Mouse (Mus musculus): Measurements from ENCODE around the gene Rerg. TPM values are rescaled to one million over a fixed set of nuclear protein-coding genes. Genes with fewer than 3 reads are reported as not detected.
A peak's percentile ranks its signal among the peaks of the same experiment; 100 is the strongest.

Rerg gene
- polyA plus RNA-seq, 1 experiment from 2014 or later: 0.88 TPM

DNA sequence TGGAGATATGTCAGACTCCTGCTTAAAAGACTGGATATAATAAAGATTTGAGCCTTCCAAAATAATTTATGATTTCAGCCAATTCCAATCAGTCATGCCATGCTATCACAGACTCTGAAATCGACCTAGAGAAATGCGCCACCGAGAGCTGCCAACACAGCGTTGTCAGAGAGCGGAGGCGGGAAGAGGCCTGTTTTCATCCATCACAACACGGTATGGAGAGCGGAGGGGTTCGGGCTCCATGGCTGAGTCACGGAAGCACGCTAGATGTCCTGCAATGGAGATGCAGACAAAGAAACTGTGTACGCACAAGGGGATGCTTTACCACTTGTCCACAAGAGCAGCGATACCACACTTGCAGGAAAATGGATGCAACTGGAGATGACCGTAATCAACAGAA is 105.5 kb downstream of the Rerg start:
- 92% methylated on average over 14 of the region's 14 CpGs for WGBS
- Histone ChIP-seq H3K27ac (ENCODE audit: low read depth, low read length) (no peak overlapping the region), H3K4me2 (ENCODE audit: low read depth) (no peak overlapping the region), H3K9me3 (ENCODE audit: control insufficient read depth, low read length) (no peaks in the 10 kb centered on the region), H3K36me3 (ENCODE audit: control insufficient read depth, insufficient read depth, low read length) (no peaks in the 10 kb centered on the region), H3K4me1 (ENCODE audit: control insufficient read depth, insufficient read depth, low read length) (no peaks in the 10 kb centered on the region), H3K9ac (ENCODE audit: low read length) (no peak overlapping the region), H3K4me3 (ENCODE audit: low read depth, low read length) (no peak overlapping the region), H3K27me3 (ENCODE audit: control insufficient read depth, insufficient read depth, low read length) (no peaks in the 10 kb centered on the region)
- ATAC-seq (ENCODE audit: insufficient read depth, low FRiP score, low TSS enrichment) (no peak), DNase-seq (ENCODE audit: low spot score) (no peak)

DNA sequence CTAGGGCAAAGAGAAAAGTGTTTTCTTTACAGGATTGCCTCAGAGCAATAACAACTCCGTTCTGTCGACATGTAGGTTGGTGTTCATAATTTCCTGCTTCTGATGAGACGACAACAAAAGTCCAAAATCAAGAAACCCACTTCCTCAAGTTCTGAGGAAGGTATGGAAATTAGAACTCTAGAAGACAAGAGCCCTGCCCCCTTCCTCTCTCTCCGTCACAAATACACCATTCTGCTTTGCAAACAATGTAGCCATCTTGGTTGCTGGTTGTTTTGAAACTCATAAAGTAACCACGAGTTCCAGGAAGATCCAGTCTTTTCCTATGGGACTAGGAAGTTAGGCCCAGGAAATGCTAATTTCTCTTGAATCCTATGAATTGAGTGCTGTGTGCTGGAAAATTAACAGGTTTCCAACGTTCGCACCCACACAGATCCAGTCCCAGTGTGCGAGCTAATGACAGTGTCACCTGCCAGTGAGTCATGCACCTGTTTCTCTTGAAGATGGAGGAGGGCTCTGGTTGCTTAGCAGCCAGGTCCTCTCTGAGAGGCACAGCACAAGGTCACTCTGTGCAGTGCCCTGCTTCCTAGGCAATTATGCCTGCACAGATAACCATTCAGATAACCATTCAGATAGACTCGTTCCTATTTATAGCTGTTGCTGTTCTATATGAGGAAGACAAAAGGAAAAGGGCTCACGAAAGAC is 106.9 kb downstream of the Rerg start:
- H3K9ac ChIP-seq (ENCODE audit: low read length): no peak overlapping the region
- no peak overlapping the region for H3K4me2 ChIP-seq (ENCODE audit: low read depth)
- no peak overlapping the region for H3K27ac ChIP-seq (ENCODE audit: low read depth, low read length)
- H3K27me3 ChIP-seq (ENCODE audit: control insufficient read depth, insufficient read depth, low read length): no peaks in the 10 kb centered on the region
- no peaks in the 10 kb centered on the region for H3K4me1 ChIP-seq (ENCODE audit: control insufficient read depth, insufficient read depth, low read length)
- peak; percentile 35; the same call in 1 of the 2 replicates for ATAC-seq (ENCODE audit: insufficient read depth, low FRiP score, low TSS enrichment)
- 81% methylated on average over 10 of the region's 10 CpGs for WGBS
- H3K4me3 ChIP-seq (ENCODE audit: low read depth, low read length): no peak overlapping the region
- DNase-seq (ENCODE audit: low spot score): no peak
- H3K9me3 ChIP-seq (ENCODE audit: control insufficient read depth, low read length): no peaks in the 10 kb centered on the region
- no peaks in the 10 kb centered on the region for H3K36me3 ChIP-seq (ENCODE audit: control insufficient read depth, insufficient read depth, low read length)

DNA sequence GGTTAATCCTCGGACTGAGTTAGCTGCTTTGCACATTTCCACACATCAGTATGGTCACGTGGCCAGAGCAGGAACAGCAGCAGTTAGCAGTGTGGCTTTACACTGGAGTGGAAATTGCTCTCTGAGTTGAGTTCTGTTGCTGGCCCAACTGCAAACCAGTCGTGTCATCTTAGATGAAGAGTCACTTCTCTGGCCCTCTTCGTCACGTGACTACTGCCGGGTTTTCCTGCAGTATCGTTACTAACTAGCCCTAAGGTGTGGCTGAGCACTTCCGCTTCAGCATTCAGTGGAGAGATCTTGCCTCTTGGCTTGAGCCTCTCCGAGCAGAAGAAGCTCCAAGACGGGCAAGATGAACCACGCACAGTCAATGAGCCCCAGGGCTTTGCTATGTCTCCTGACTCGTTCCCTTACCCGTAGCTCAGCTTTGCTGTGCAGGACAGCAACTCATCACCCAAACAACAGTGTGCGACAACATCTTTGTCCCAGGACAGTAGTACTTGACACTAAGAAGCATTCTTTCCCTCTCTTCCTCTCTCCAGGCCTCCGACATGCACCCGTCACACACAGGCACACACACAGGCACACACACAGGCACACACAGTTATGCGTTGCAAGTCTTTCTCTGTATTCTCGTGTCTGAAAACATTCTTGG is 108.3 kb downstream of the Rerg start:
- Histone ChIP-seq H3K9me3 (ENCODE audit: control insufficient read depth, low read length) (no peaks in the 10 kb centered on the region), H3K36me3 (ENCODE audit: control insufficient read depth, insufficient read depth, low read length) (no peaks in the 10 kb centered on the region), H3K27ac (ENCODE audit: low read depth, low read length) (no peak overlapping the region), H3K4me3 (ENCODE audit: low read depth, low read length) (no peak overlapping the region), H3K9ac (ENCODE audit: low read length) (no peak overlapping the region), H3K27me3 (ENCODE audit: control insufficient read depth, insufficient read depth, low read length) (no peaks in the 10 kb centered on the region), H3K4me2 (ENCODE audit: low read depth) (no peak overlapping the region), H3K4me1 (ENCODE audit: control insufficient read depth, insufficient read depth, low read length) (no peaks in the 10 kb centered on the region)
- ATAC-seq (ENCODE audit: insufficient read depth, low FRiP score, low TSS enrichment) (no peak), DNase-seq (ENCODE audit: low spot score) (no peak)
- WGBS: 92% methylated on average over 18 of the region's 18 CpGs

DNA sequence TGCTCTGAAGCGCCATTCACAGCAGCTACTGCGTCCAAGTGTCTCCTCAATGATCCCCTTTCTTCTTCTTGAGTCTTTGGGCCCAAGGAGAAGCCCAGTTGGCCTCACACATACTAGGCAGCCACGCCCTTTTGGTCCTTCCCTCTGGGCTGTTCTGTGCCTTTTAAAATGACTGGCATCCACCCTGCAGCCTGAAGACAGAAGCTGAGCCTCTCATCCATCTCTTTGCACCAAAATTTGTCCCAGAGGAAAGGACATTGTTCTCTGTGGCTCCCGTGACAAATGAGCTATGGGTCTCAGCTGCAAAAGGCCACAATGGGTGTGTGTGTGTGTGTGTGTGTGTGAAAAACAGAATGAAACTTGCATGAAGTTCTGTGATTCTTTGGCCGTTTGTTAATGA is 109.7 kb downstream of the Rerg start:
- DNase-seq (ENCODE audit: low spot score): no peak

DNA sequence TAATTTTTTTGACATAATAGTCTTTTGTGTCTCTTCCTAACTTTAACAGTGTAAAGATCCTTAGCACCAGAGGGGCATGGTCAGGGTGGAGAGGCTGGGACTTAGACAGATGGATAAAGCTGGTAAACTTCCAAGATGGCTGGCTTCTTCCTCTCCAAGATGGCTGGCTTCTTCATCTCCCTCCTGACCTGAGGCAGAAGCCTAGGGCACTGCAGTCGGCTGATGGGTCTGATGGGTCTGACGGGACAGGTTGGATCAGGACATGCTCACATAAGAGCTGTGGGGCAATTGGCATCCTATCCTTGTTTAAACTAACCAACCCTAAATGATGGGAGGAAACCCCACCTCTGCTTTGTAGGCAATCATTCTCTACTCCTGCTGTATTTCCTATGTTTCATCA is 112.0 kb downstream of the Rerg start:
- H3K4me3 ChIP-seq (ENCODE audit: low read depth, low read length): no peak overlapping the region
- no peak for DNase-seq (ENCODE audit: low spot score)
- no peak overlapping the region for H3K9ac ChIP-seq (ENCODE audit: low read length)
- no peaks in the 10 kb centered on the region for H3K27me3 ChIP-seq (ENCODE audit: control insufficient read depth, insufficient read depth, low read length)
- no peaks in the 10 kb centered on the region for H3K4me1 ChIP-seq (ENCODE audit: control insufficient read depth, insufficient read depth, low read length)
- ATAC-seq (ENCODE audit: insufficient read depth, low FRiP score, low TSS enrichment): no peak
- no peaks in the 10 kb centered on the region for H3K9me3 ChIP-seq (ENCODE audit: control insufficient read depth, low read length)
- no peak overlapping the region for H3K27ac ChIP-seq (ENCODE audit: low read depth, low read length)
- no peaks in the 10 kb centered on the region for H3K36me3 ChIP-seq (ENCODE audit: control insufficient read depth, insufficient read depth, low read length)
- H3K4me2 ChIP-seq (ENCODE audit: low read depth): no peak overlapping the region
- WGBS: 94% methylated on average over 2 of the region's 2 CpGs

More for the DNA sequence above, 109.7 kb downstream of the Rerg start:
- no peak overlapping the region for H3K4me2 ChIP-seq (ENCODE audit: low read depth)
- H3K27ac ChIP-seq (ENCODE audit: low read depth, low read length): no peak overlapping the region
- no peak for ATAC-seq (ENCODE audit: insufficient read depth, low FRiP score, low TSS enrichment)
- no peaks in the 10 kb centered on the region for H3K36me3 ChIP-seq (ENCODE audit: control insufficient read depth, insufficient read depth, low read length)
- H3K27me3 ChIP-seq (ENCODE audit: control insufficient read depth, insufficient read depth, low read length): no peaks in the 10 kb centered on the region
- no peaks in the 10 kb centered on the region for H3K4me1 ChIP-seq (ENCODE audit: control insufficient read depth, insufficient read depth, low read length)
- no peak overlapping the region for H3K9ac ChIP-seq (ENCODE audit: low read length)
- H3K4me3 ChIP-seq (ENCODE audit: low read depth, low read length): no peak overlapping the region
- no peaks in the 10 kb centered on the region for H3K9me3 ChIP-seq (ENCODE audit: control insufficient read depth, low read length)
- WGBS: 71% methylated on average over 5 of the region's 5 CpGs

DNA sequence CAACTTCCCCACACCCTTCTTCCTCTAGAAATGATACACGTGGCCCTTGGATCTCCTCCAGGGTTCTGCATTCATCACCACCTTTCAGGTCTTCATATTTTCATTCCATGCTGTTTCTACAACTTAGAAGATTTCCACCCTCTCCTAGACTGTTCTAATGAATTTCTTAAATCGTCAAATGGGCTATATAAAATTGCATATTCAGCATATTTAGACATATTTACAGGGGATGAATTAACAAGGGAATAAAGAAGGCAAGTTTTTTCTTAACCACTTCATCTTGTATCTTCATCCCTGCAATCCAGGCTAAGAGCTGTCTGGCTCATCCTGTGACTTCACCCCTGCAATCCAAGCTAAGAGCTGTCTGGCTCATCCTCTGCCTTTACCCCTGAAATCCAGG is 116.2 kb downstream of the Rerg start:
- H3K4me1 ChIP-seq (ENCODE audit: control insufficient read depth, insufficient read depth, low read length): no peaks in the 10 kb centered on the region
- H3K9ac ChIP-seq (ENCODE audit: low read length): no peak overlapping the region
- no peak overlapping the region for H3K4me3 ChIP-seq (ENCODE audit: low read depth, low read length)
- 88% methylated on average over 2 of the region's 2 CpGs for WGBS
- H3K27me3 ChIP-seq (ENCODE audit: control insufficient read depth, insufficient read depth, low read length): no peaks in the 10 kb centered on the region
- no peak overlapping the region for H3K4me2 ChIP-seq (ENCODE audit: low read depth)
- H3K36me3 ChIP-seq (ENCODE audit: control insufficient read depth, insufficient read depth, low read length): no peaks in the 10 kb centered on the region
- ATAC-seq (ENCODE audit: insufficient read depth, low FRiP score, low TSS enrichment): no peak
- DNase-seq (ENCODE audit: low spot score): no peak
- H3K27ac ChIP-seq (ENCODE audit: low read depth, low read length): no peak overlapping the region
- no peaks in the 10 kb centered on the region; the same call in 1 of the 2 replicates for H3K9me3 ChIP-seq (ENCODE audit: control insufficient read depth, low read length)

DNA sequence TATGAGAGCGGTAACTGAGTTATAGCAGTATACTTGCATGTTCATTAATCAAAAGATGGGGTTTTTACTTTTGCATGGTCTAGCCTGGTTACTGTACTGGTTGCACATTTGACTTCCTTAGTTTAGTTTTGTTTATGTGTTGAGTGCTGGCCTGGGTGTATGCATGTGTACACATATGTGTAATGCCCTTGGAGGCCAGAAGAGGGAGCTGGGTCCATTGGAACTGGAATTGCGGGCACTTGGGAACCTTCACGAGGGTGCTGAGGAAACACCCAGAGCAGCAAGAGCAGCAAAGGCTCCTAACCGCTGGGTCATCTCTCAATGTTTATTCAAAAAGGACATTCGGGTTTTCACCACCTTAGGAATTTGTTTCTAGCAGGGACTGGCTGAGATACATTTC is 116.8 kb downstream of the Rerg start:
- H3K9me3 ChIP-seq (ENCODE audit: control insufficient read depth, low read length): no peaks in the 10 kb centered on the region; the same call in 1 of the 2 replicates
- no peak overlapping the region for H3K4me2 ChIP-seq (ENCODE audit: low read depth)
- H3K27me3 ChIP-seq (ENCODE audit: control insufficient read depth, insufficient read depth, low read length): no peaks in the 10 kb centered on the region
- no peak overlapping the region for H3K4me3 ChIP-seq (ENCODE audit: low read depth, low read length)
- 74% methylated on average over 5 of the region's 5 CpGs for WGBS
- H3K36me3 ChIP-seq (ENCODE audit: control insufficient read depth, insufficient read depth, low read length): no peaks in the 10 kb centered on the region
- no peak overlapping the region for H3K27ac ChIP-seq (ENCODE audit: low read depth, low read length)
- no peak overlapping the region for H3K9ac ChIP-seq (ENCODE audit: low read length)
- ATAC-seq (ENCODE audit: insufficient read depth, low FRiP score, low TSS enrichment) (no peak), DNase-seq (ENCODE audit: low spot score) (no peak)
- no peaks in the 10 kb centered on the region for H3K4me1 ChIP-seq (ENCODE audit: control insufficient read depth, insufficient read depth, low read length)

DNA sequence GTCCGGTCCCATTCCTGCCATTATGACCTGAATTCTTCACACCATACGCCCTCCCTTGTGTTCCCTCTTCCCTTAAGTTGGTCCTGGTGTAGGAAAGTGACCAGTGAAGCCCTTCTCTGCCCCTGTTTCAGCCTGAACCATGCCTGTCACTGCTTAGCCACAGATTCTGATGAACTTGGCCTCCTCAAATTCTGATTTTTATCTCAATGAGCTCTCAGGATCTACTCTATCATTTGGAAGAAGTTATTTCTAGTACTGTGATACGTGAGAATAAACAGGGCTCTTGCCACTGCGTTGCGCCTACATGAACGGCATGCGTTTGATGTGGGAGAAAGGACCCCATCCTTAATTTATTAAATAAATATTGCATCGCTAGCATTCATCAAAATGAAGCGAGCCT is 117.3 kb downstream of the Rerg start:
- no peaks in the 10 kb centered on the region for H3K4me1 ChIP-seq (ENCODE audit: control insufficient read depth, insufficient read depth, low read length)
- no peaks in the 10 kb centered on the region for H3K27me3 ChIP-seq (ENCODE audit: control insufficient read depth, insufficient read depth, low read length)
- WGBS: 94% methylated on average over 9 of the region's 9 CpGs
- no peak overlapping the region for H3K27ac ChIP-seq (ENCODE audit: low read depth, low read length)
- H3K36me3 ChIP-seq (ENCODE audit: control insufficient read depth, insufficient read depth, low read length): no peaks in the 10 kb centered on the region
- H3K4me2 ChIP-seq (ENCODE audit: low read depth): no peak overlapping the region
- H3K4me3 ChIP-seq (ENCODE audit: low read depth, low read length): no peak overlapping the region
- DNase-seq (ENCODE audit: low spot score) (no peak), ATAC-seq (ENCODE audit: insufficient read depth, low FRiP score, low TSS enrichment) (no peak)
- H3K9ac ChIP-seq (ENCODE audit: low read length): no peak overlapping the region
- no peaks in the 10 kb centered on the region; the same call in 1 of the 2 replicates for H3K9me3 ChIP-seq (ENCODE audit: control insufficient read depth, low read length)

DNA sequence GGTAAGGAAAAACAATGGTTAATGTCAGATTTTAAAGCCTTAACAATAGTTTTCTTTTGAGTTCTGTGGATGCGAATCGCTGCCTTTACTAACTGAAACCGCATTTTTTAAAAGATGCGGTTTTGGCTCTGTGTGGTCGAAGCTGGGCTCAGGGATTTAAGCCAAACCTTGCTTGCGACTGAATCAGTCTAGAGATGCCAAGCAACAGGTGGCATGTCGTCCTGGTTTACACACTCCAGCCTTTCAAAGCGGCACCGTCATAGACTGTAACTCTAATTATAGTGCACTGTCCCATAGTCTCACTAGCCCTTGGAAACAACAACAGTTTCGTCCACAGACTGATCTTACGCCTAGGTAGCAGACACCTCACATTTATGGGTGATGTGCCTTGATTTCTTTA is 123.3 kb downstream of the Rerg start:
- H3K4me3 ChIP-seq (ENCODE audit: low read depth, low read length): no peak overlapping the region
- DNase-seq (ENCODE audit: low spot score): no peak
- no peaks in the 10 kb centered on the region for H3K27me3 ChIP-seq (ENCODE audit: control insufficient read depth, insufficient read depth, low read length)
- ATAC-seq (ENCODE audit: insufficient read depth, low FRiP score, low TSS enrichment): no peak
- no peaks in the 10 kb centered on the region; the same call in 1 of the 2 replicates for H3K9me3 ChIP-seq (ENCODE audit: control insufficient read depth, low read length)
- no peak overlapping the region for H3K27ac ChIP-seq (ENCODE audit: low read depth, low read length)
- 89% methylated on average over 11 of the region's 11 CpGs for WGBS
- no peaks in the 10 kb centered on the region for H3K4me1 ChIP-seq (ENCODE audit: control insufficient read depth, insufficient read depth, low read length)
- no peak overlapping the region for H3K4me2 ChIP-seq (ENCODE audit: low read depth)
- H3K9ac ChIP-seq (ENCODE audit: low read length): no peak overlapping the region
- H3K36me3 ChIP-seq (ENCODE audit: control insufficient read depth, insufficient read depth, low read length): no peaks in the 10 kb centered on the region

Data from neural tube, embryonic 11.5 days (tissue).